Mouse (Mus musculus): ENCODE results near the gene Gm9844. TPM values are rescaled to one million over a fixed set of nuclear protein-coding genes. Genes with fewer than 3 reads are reported as not detected.
A peak's percentile ranks its signal among the peaks of the same experiment; 100 is the strongest.

Gene Gm9844
- polyA plus RNA-seq, 1 experiment from 2014 or later = 20.8 TPM

DNA sequence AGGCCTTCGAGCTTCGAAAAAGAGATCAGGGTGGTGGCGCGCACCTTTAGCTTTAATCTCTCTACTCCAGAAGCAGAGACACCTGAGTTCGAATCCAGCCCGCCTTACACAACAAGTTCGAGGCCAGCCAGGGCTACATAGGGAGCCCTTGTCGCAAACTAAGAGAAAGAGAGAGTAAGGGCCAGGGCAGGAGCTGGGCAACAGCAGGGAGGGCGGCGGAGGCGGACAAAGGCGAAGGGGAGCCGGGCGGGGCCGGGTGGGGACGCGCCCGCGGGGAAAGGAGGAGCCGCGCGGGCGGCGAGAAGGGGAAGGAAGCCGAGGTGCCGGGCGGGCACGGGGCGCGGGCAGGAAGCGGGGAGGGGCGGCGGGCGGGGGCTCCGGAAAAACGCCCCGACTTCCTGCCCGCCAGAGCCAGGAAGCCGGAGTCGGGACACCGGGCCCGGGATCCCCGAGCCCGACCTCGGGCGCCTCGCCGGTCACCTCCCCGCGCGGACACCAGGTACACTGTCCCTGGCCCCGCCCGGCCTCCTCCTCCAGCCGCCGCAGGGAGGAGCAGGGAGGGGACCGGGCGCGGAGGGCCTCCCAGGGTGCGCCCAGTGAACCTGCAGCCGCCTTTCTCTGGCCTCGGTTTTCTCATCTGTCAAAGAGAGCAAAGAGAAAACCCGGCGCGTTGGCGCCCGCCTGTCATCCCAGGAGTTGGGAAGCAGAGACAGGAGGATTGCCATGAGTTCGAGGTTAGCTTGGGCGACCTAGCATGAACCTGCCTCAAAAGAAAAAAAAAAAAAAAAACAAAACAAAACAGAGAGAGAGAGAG lies 40.8 kb downstream of the Gm9844 start, which contains the start of gene Arhgef1:
Gene Arhgef1, plus strand, starts transcription at position 283 of the 814 bp plus-strand sequence.
- no peak; the same call in 1 of the 2 replicates for ATAC-seq (replicated peaks; ENCODE audit: extremely low read depth, insufficient read depth, low FRiP score)
- Histone ChIP-seq H3K4me1 (ENCODE audit: control insufficient read depth, insufficient read depth, low read length) (peaks cover 32% of the 10 kb centered on the region), H3K27ac (ENCODE audit: low read length) (peak within 1 kb of the TSS; percentile 94), H3K27me3 (ENCODE audit: control insufficient read depth, insufficient read depth, low read length) (no peaks in the 10 kb centered on the region), H3K36me3 (ENCODE audit: control insufficient read depth, insufficient read depth) (no peaks in the 10 kb centered on the region), H3K4me3 (ENCODE audit: low read length) (peak within 1 kb of the TSS; percentile 88), H3K9ac (ENCODE audit: low read length) (peak within 1 kb of the TSS; percentile 92), H3K9me3 (replicated peaks; ENCODE audit: control insufficient read depth, low read length) (no peaks in the 10 kb centered on the region), H3K4me2 (ENCODE audit: low read depth, low read length) (peak within 1 kb of the TSS; percentile 96)
- 6% methylated on average over 56 of the region's 68 CpGs for WGBS

DNA sequence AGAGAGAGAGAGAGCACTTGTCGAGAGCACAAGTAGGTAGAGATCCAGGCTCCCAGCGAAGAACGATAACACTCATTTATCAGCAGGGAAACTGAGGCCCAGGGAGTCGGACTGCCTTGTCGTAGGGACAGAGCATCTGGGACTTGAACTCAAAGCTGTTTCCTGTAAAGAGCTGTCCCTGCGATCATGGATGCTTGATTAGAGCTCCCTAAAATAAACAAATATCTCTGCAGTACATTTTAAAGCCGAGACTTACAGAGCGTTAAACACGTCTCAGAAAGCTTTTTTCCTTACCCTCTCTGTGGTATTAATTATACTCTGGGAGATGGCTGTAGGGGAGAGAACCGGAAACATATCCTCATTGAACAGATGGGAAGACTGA lies 41.4 kb downstream of the Gm9844 start:
- Histone ChIP-seq H3K36me3 (ENCODE audit: control insufficient read depth, insufficient read depth) (peaks cover 4% of the 10 kb centered on the region), H3K4me3 (ENCODE audit: low read length) (peak overlapping the region; percentile 88), H3K9me3 (replicated peaks; ENCODE audit: control insufficient read depth, low read length) (no peaks in the 10 kb centered on the region), H3K9ac (ENCODE audit: low read length) (peak overlapping the region; percentile 92), H3K27me3 (ENCODE audit: control insufficient read depth, insufficient read depth, low read length) (no peaks in the 10 kb centered on the region), H3K27ac (ENCODE audit: low read length) (peak overlapping the region; percentile 94), H3K4me1 (ENCODE audit: control insufficient read depth, insufficient read depth, low read length) (peaks cover 32% of the 10 kb centered on the region), H3K4me2 (ENCODE audit: low read depth, low read length) (peak overlapping the region; percentile 96)
- ATAC-seq (replicated peaks; ENCODE audit: extremely low read depth, insufficient read depth, low FRiP score) = no peak
- 22% methylated on average over 10 of the region's 10 CpGs for WGBS

DNA sequence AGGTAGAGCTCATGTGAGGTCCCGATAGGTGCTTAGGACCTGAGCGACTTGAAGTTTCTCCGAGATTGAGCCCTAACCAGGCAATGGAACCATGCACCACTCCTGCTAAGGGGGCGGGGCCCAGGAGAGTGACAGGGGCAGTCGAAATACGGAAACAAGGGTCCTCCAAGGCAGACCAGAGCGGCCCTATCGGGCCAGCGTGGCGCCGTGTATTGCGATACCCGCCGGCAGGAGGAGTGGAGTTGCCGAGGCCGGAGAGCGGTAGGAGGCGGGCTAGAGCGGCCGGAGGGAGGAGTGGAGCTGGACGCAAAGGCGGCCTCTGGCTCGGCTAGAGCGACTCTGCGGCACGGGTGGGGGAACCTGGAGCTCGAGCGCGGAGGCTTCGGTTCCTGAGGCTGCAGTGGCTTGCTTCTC lies 42.1 kb downstream of the Gm9844 start:
- H3K27me3 ChIP-seq (ENCODE audit: control insufficient read depth, insufficient read depth, low read length) = no peaks in the 10 kb centered on the region
- peak overlapping the region; percentile 92 for H3K9ac ChIP-seq (ENCODE audit: low read length)
- peak overlapping the region; percentile 94 for H3K27ac ChIP-seq (ENCODE audit: low read length)
- peaks cover 8% of the 10 kb centered on the region for H3K36me3 ChIP-seq (ENCODE audit: control insufficient read depth, insufficient read depth)
- H3K4me2 ChIP-seq (ENCODE audit: low read depth, low read length) = peak overlapping the region; percentile 96
- peaks cover 32% of the 10 kb centered on the region for H3K4me1 ChIP-seq (ENCODE audit: control insufficient read depth, insufficient read depth, low read length)
- peak; percentile 94 for ATAC-seq (replicated peaks; ENCODE audit: extremely low read depth, insufficient read depth, low FRiP score)
- H3K4me3 ChIP-seq (ENCODE audit: low read length) = peak overlapping the region; percentile 88
- 0% methylated on average over 30 of the region's 30 CpGs for WGBS
- no peaks in the 10 kb centered on the region for H3K9me3 ChIP-seq (replicated peaks; ENCODE audit: control insufficient read depth, low read length)

DNA sequence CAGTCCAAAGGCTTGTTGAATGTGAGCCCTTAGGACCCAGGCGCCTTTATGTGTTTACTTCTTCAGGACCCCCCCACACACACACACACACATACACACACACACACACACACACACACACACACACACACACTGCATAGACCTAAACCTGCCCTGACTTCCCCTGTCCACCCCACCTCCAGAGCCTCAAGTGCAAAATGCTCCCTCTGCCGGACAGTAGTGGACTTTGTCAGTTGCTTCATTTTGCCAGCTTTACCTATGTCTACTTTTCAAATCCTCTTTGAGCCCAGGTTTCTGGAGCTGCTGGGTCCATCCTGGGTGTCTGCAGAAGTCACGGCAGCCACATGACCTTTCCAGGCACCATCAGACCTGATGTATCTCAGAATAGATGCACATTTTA lies 42.9 kb downstream of the Gm9844 start:
- no peak for ATAC-seq (replicated peaks; ENCODE audit: extremely low read depth, insufficient read depth, low FRiP score)
- H3K9ac ChIP-seq (ENCODE audit: low read length) = peak overlapping the region; percentile 79
- peak overlapping the region; percentile 88 for H3K4me3 ChIP-seq (ENCODE audit: low read length)
- H3K4me2 ChIP-seq (ENCODE audit: low read depth, low read length) = peak overlapping the region; percentile 96
- WGBS = 9% methylated on average over 3 of the region's 3 CpGs
- no peaks in the 10 kb centered on the region for H3K27me3 ChIP-seq (ENCODE audit: control insufficient read depth, insufficient read depth, low read length)
- H3K9me3 ChIP-seq (replicated peaks; ENCODE audit: control insufficient read depth, low read length) = no peaks in the 10 kb centered on the region
- peaks cover 10% of the 10 kb centered on the region for H3K36me3 ChIP-seq (ENCODE audit: control insufficient read depth, insufficient read depth)
- peaks cover 32% of the 10 kb centered on the region for H3K4me1 ChIP-seq (ENCODE audit: control insufficient read depth, insufficient read depth, low read length)
- H3K27ac ChIP-seq (ENCODE audit: low read length) = peak overlapping the region; percentile 65

DNA sequence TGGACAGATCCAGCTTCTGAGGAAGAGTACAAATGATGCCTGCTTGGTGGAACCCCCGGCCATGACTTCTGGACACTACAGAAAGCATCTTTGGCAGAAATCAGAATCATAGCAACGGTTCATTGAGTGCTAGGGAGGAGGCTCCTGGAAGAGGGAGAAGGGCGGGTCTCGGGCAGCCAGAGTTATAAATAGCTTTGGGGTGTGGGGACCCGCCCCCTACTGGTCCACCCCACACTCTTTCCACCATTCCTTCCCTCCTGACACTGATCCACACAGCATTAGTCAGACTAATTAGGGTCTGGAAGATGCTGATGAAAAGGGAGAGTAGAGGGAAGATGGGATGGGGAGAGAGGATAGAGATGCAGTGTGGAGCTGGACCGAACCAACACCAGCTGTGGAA lies 44.5 kb downstream of the Gm9844 start:
- no peaks in the 10 kb centered on the region for H3K9me3 ChIP-seq (replicated peaks; ENCODE audit: control insufficient read depth, low read length)
- H3K27ac ChIP-seq (ENCODE audit: low read length) = peak overlapping the region; percentile 49
- peaks cover 32% of the 10 kb centered on the region for H3K4me1 ChIP-seq (ENCODE audit: control insufficient read depth, insufficient read depth, low read length)
- 0 out of 2 replicates have a peak overlapping the region, but pooled peaks have one; percentile 2 for H3K9ac ChIP-seq (ENCODE audit: low read length)
- no peak for ATAC-seq (replicated peaks; ENCODE audit: extremely low read depth, insufficient read depth, low FRiP score)
- H3K36me3 ChIP-seq (ENCODE audit: control insufficient read depth, insufficient read depth) = peaks cover 10% of the 10 kb centered on the region
- H3K4me2 ChIP-seq (ENCODE audit: low read depth, low read length) = peak overlapping the region; percentile 40
- no peaks in the 10 kb centered on the region for H3K27me3 ChIP-seq (ENCODE audit: control insufficient read depth, insufficient read depth, low read length)
- H3K4me3 ChIP-seq (ENCODE audit: low read length) = peak overlapping the region; percentile 5; the same call in 1 of the 2 replicates
- 21% methylated on average over 6 of the region's 6 CpGs for WGBS

DNA sequence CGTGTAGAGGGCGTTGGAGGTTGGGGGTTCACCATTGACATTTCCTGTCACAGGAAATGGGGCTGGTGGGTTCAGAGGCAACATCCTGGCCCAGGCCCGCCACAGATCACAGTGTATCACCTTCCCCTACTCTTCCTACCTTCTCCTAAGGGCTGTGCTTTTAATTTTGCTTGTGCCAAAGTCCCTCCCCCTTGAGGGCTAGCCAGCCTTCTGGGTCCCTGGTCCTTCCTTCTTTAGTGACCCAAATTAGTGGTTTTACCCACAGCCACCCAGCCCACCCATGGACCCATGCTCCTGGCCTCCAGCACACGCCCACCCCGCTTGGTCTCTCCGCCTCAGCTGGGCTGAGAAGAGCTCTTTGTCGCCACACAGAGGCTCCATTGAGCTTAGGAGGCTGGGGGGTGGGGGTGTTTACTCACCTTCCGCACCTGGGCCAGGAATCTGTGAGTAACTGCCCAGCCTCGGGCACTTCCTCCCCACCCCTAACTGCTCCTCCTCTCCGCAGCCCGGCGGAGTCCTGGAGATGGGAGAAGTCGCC lies 45.3 kb downstream of the Gm9844 start:
- Histone ChIP-seq H3K27me3 (ENCODE audit: control insufficient read depth, insufficient read depth, low read length) (no peaks in the 10 kb centered on the region), H3K36me3 (ENCODE audit: control insufficient read depth, insufficient read depth) (peaks cover 14% of the 10 kb centered on the region), H3K9ac (ENCODE audit: low read length) (peak overlapping the region; percentile 45), H3K27ac (ENCODE audit: low read length) (peak overlapping the region; percentile 59), H3K4me2 (ENCODE audit: low read depth, low read length) (peak overlapping the region; percentile 40), H3K4me3 (ENCODE audit: low read length) (peak overlapping the region; percentile 23), H3K9me3 (replicated peaks; ENCODE audit: control insufficient read depth, low read length) (no peaks in the 10 kb centered on the region), H3K4me1 (ENCODE audit: control insufficient read depth, insufficient read depth, low read length) (peaks cover 26% of the 10 kb centered on the region)
- no peak for ATAC-seq (replicated peaks; ENCODE audit: extremely low read depth, insufficient read depth, low FRiP score)
- WGBS = 37% methylated on average over 13 of the region's 13 CpGs

Other genes with a start within 250 kb of the Gm9844 start
- 0.08 TPM in 1 of 2 replicates, not detected in the other for gene Lypd3, start 225.7 kb upstream of the Gm9844 start, polyA plus RNA-seq (2015; fragmentation: Nextera tagmentation; extraction: Ambion mirVana)
- gene Tex101, start 185.5 kb upstream of the Gm9844 start, polyA plus RNA-seq (2015; fragmentation: Nextera tagmentation; extraction: Ambion mirVana) = not detected in 2 replicates
- gene BC049730, start 153.0 kb upstream of the Gm9844 start, polyA plus RNA-seq (2015; fragmentation: Nextera tagmentation; extraction: Ambion mirVana) = not detected in 2 replicates
- not detected in 2 replicates for gene Gm4763, start 135.3 kb upstream of the Gm9844 start, polyA plus RNA-seq (2015; fragmentation: Nextera tagmentation; extraction: Ambion mirVana)
- 0.25 and 0.30 TPM in 2 replicates for gene Cd177, start 101.9 kb upstream of the Gm9844 start, polyA plus RNA-seq (2015; fragmentation: Nextera tagmentation; extraction: Ambion mirVana)
- 0.22 TPM in 1 of 2 replicates, not detected in the other for gene Ceacam10, start 85.0 kb upstream of the Gm9844 start, polyA plus RNA-seq (2015; fragmentation: Nextera tagmentation; extraction: Ambion mirVana)
- gene Lypd4, start 7.7 kb downstream of the Gm9844 start, polyA plus RNA-seq (2015; fragmentation: Nextera tagmentation; extraction: Ambion mirVana) = not detected in 2 replicates
- gene Dmrtc2, start 7.8 kb downstream of the Gm9844 start, polyA plus RNA-seq (2015; fragmentation: Nextera tagmentation; extraction: Ambion mirVana) = not detected in 2 replicates
- gene Rps19, start 22.2 kb downstream of the Gm9844 start, polyA plus RNA-seq (2015; fragmentation: Nextera tagmentation; extraction: Ambion mirVana) = 1,139 and 1,152 TPM in 2 replicates
- 0.36 and 0.38 TPM in 2 replicates for gene Cd79a, start 35.2 kb downstream of the Gm9844 start, polyA plus RNA-seq (2015; fragmentation: Nextera tagmentation; extraction: Ambion mirVana)
- 75.4 and 80.9 TPM in 2 replicates for gene Arhgef1, start 40.7 kb downstream of the Gm9844 start, polyA plus RNA-seq (2015; fragmentation: Nextera tagmentation; extraction: Ambion mirVana)
- gene Gm4881, start 82.3 kb downstream of the Gm9844 start, polyA plus RNA-seq (2015; fragmentation: Nextera tagmentation; extraction: Ambion mirVana) = not detected in 2 replicates
- gene Rabac1, start 110.5 kb downstream of the Gm9844 start, polyA plus RNA-seq (2015; fragmentation: Nextera tagmentation; extraction: Ambion mirVana) = 270 and 275 TPM in 2 replicates
- 0.32 and 0.66 TPM in 2 replicates for gene Atp1a3, start 143.7 kb downstream of the Gm9844 start, polyA plus RNA-seq (2015; fragmentation: Nextera tagmentation; extraction: Ambion mirVana)
- gene Grik5, start 210.1 kb downstream of the Gm9844 start, polyA plus RNA-seq (2015; fragmentation: Nextera tagmentation; extraction: Ambion mirVana) = 2.3 and 3.0 TPM in 2 replicates
- gene Zfp574, start 210.4 kb downstream of the Gm9844 start, polyA plus RNA-seq (2015; fragmentation: Nextera tagmentation; extraction: Ambion mirVana) = 19.6 and 19.7 TPM in 2 replicates